Mouse (Mus musculus) limb, embryonic 14.5 days (tissue): ENCODE measurements at regions not wholly inside any gene's neighbourhood (a gene's known extent, or its start where the extent isn't known, plus 50 kb on each side); places are given as distances from the start of the nearest gene placed in this dataset.

Experiments
- ATAC-seq: fragments of 200-750 bp; cut with Nextera tagmentation; 2 replicates; pipeline ENCODE4 v1.8.0; 2017; ENCODE audit warnings: low read depth, moderate number of reproducible peaks, moderate TSS enrichment; ENCODE audit not compliant: low FRiP score
- DNase-seq: peaks from one replicate; pipeline ENCODE4 v3.0.0-alpha.2; 2015; ENCODE audit warnings: low spot score
- H3K27ac ChIP-seq: fragments of 300-500 bp; sonication (generic); replicated peaks from 2 replicates; pipeline ENCODE4 v1.5.1; 2014; ENCODE audit warnings: low read depth, mild to moderate bottlenecking, low read length, moderate library complexity, mixed read lengths
- H3K27me3 ChIP-seq: fragments of 300-500 bp; sonication (generic); 2 replicates; pipeline ENCODE4 v1.6.1; 2014; ENCODE audit warnings: low read length, mixed read lengths; ENCODE audit not compliant: control insufficient read depth, insufficient read depth
- H3K36me3 ChIP-seq: fragments of 300-500 bp; sonication (generic); 2 replicates; pipeline ENCODE4 v1.6.1; 2014; ENCODE audit warnings: mild to moderate bottlenecking, low read length, moderate library complexity, mixed read lengths; ENCODE audit not compliant: control insufficient read depth, insufficient read depth
- H3K4me1 ChIP-seq: fragments of 300-500 bp; sonication (generic); 2 replicates; pipeline ENCODE4 v1.6.1; 2014; ENCODE audit warnings: antibody characterized with exemption, low read length, mixed read lengths; ENCODE audit not compliant: control insufficient read depth, insufficient read depth
- H3K4me2 ChIP-seq: fragments of 300-500 bp; sonication (generic); replicated peaks from 2 replicates; pipeline ENCODE4 v1.6.1; 2014; ENCODE audit warnings: low read depth, mild to moderate bottlenecking, low read length, moderate library complexity; ENCODE audit not compliant: severe bottlenecking
- H3K4me3 ChIP-seq: fragments of 300-500 bp; sonication (generic); replicated peaks from 2 replicates; pipeline ENCODE4 v1.5.1; 2014; ENCODE audit warnings: low read length
- H3K9ac ChIP-seq: fragments of 300-500 bp; sonication (generic); 2 replicates; pipeline ENCODE4 v1.6.1; 2014; ENCODE audit warnings: mild to moderate bottlenecking, low read depth, low read length, moderate library complexity; ENCODE audit not compliant: severe bottlenecking
- H3K9me3 ChIP-seq: fragments of 300-500 bp; sonication (generic); 2 replicates; pipeline ENCODE4 v1.6.1; 2016; ENCODE audit warnings: low read length; ENCODE audit not compliant: control insufficient read depth
- POLR2A ChIP-seq: fragments of 200-500 bp; IDR thresholded peaks from 2 replicates; pipeline ENCODE4 v1.8.0; 2012; ENCODE audit warnings: inconsistent platforms, mild to moderate bottlenecking, moderate library complexity, borderline replicate concordance; ENCODE audit not compliant: insufficient read depth, insufficient read length; ENCODE audit errors: extremely low read depth
- WGBS: fragments of 180-500 bp; shearing (Covaris S2); extraction: QIAGEN DNeasy Blood & Tissue Kit; methylation state at CpG from one replicate; pipeline ENCODE4 v1.1.7; 2014; 5-methylcytosine and 5-hydroxymethylcytosine counted together

- Histone ChIP-seq H3K4me1 (no peaks in the 10 kb centered on the region), H3K27ac (no peak overlapping the region), H3K27me3 (no peaks in the 10 kb centered on the region), H3K9ac (no peak overlapping the region), H3K4me2 (no peak overlapping the region), H3K9me3 (peaks cover 7% of the 10 kb centered on the region; the same call in 1 of the 2 replicates), H3K4me3 (no peak overlapping the region), H3K36me3 (no peaks in the 10 kb centered on the region)
- DNase-seq (no peak), ATAC-seq (no peak)
- WGBS, result 77% methylated on average over 9 of the region's 9 CpGs
- TF ChIP-seq POLR2A, result no peak
Measured at GRCm38 (mm10) chr4:22301148-22301942, 56.0 kb upstream of the Fbxl4 start.

- ATAC-seq (no peak), DNase-seq (no peak)
- Histone ChIP-seq H3K9ac (no peak overlapping the region), H3K9me3 (peaks cover 7% of the 10 kb centered on the region; the same call in 1 of the 2 replicates), H3K4me2 (no peak overlapping the region), H3K4me3 (no peak overlapping the region), H3K36me3 (no peaks in the 10 kb centered on the region), H3K4me1 (no peaks in the 10 kb centered on the region), H3K27me3 (no peaks in the 10 kb centered on the region), H3K27ac (no peak overlapping the region)
- WGBS, result 54% methylated on average over 4 of the region's 4 CpGs
- TF ChIP-seq POLR2A, result no peak
Measured at GRCm38 (mm10) chr4:22301943-22302215, 55.5 kb upstream of the Fbxl4 start.

- no peak for ATAC-seq
- Histone ChIP-seq H3K4me3 (no peak overlapping the region), H3K9me3 (peaks cover 7% of the 10 kb centered on the region; the same call in 1 of the 2 replicates), H3K9ac (no peak overlapping the region), H3K4me2 (no peak overlapping the region), H3K27ac (no peak overlapping the region), H3K4me1 (no peaks in the 10 kb centered on the region), H3K27me3 (no peaks in the 10 kb centered on the region), H3K36me3 (no peaks in the 10 kb centered on the region)
- no peak for TF ChIP-seq POLR2A
- no peak for DNase-seq
- WGBS, result 88% methylated on average over 1 of the region's 1 CpGs
Measured at GRCm38 (mm10) chr4:22302262-22302661, 55.1 kb upstream of the Fbxl4 start.
